Mouse (Mus musculus) ES-Bruce4 (cell line): Measurements from ENCODE around the gene Prkag2. TPM values are rescaled to one million over a fixed set of nuclear protein-coding genes. Genes with fewer than 3 reads are reported as not detected.

Experiments used
- H3K27ac ChIP-seq: 2 replicates; pipeline ENCODE4 v1.5.1; 2012; ENCODE audit warnings: low read length, inconsistent platforms; ENCODE audit not compliant: insufficient read depth
- H3K27me3 ChIP-seq: 2 replicates; pipeline ENCODE4 v1.6.1; 2012; ENCODE audit warnings: mild to moderate bottlenecking, low read length, inconsistent platforms; ENCODE audit not compliant: control insufficient read depth, poor library complexity, insufficient read depth, severe bottlenecking
- H3K36me3 ChIP-seq: 2 replicates; pipeline ENCODE4 v1.6.1; 2012; ENCODE audit warnings: inconsistent platforms, mild to moderate bottlenecking, low read length, moderate library complexity; ENCODE audit not compliant: control insufficient read depth, poor library complexity, insufficient read depth, severe bottlenecking
- H3K4me1 ChIP-seq: one replicate; pipeline ENCODE4 v1.8.1; 2011; ENCODE audit warnings: low read length; ENCODE audit not compliant: control insufficient read depth, insufficient read depth
- H3K4me3 ChIP-seq: 2 replicates; pipeline ENCODE4 v1.5.1; 2011; ENCODE audit warnings: low read depth, mild to moderate bottlenecking, low read length
- H3K9ac ChIP-seq: 2 replicates; pipeline ENCODE4 v1.6.1; 2012; ENCODE audit warnings: low read depth, mild to moderate bottlenecking, inconsistent platforms; ENCODE audit not compliant: poor library complexity, severe bottlenecking
- H3K9me3 ChIP-seq: replicated peaks from 2 replicates; pipeline ENCODE4 v1.6.1; 2012; ENCODE audit warnings: mild to moderate bottlenecking, low read length, inconsistent platforms; ENCODE audit not compliant: control insufficient read depth, poor library complexity, insufficient read depth, severe bottlenecking
- CTCF ChIP-seq: IDR thresholded peaks from one replicate; pipeline ENCODE4 v1.8.1; 2011; ENCODE audit warnings: low read depth, low read length
- EP300 ChIP-seq: IDR thresholded peaks from 2 replicates; pipeline ENCODE4 v1.6.1; 2011; ENCODE audit warnings: low read depth, low read length; ENCODE audit not compliant: insufficient read depth
- POLR2A ChIP-seq: IDR thresholded peaks from one replicate; pipeline ENCODE4 v1.8.1; 2011; ENCODE audit warnings: low read length; ENCODE audit not compliant: insufficient read depth
- polyA plus RNA-seq: library from polyadenylated mRNA; stranded (reverse); fragments of >200 nt; gene quantifications from 2 replicates; pipeline ENCODE4 v1.2.4, GENCODE M21; 2011; ENCODE audit warnings: low read depth; ENCODE audit not compliant: missing spikeins, insufficient read depth, insufficient read length

The Prkag2 gene
- polyA plus RNA-seq, 1 experiment: 22.0 TPM

- TF ChIP-seq CTCF (no peak), POLR2A (no peak), EP300 (no peak)
- peak overlapping the region; percentile 31; the same call in 1 of the 2 replicates for H3K4me3 ChIP-seq
Measured at GRCm38 (mm10) chr5:24892461-24892860, 208.0 kb downstream of the Prkag2 start.

DNA sequence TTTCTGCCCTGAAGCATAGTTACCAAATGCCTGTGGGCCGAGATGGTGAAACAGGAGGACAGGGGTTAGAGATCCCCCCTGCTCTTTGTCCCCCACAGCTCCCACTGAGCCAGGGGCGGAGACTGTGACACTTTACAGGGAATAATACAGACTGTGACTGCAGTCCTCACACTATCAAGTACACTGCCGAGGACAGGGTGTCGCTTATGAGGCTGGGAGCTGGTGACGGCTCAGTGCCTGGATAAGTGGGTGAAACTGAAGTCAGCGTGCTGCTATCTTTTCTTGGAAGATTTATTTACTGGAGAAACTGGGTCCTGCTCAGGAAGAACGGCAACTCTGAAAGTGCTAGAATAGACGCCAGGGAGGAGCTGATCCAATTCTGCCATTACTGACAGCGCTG is 210.6 kb downstream of the Prkag2 start:
- Histone ChIP-seq H3K27me3 (no peaks in the 10 kb centered on the region), H3K9ac (no peak overlapping the region), H3K36me3 (no peaks in the 10 kb centered on the region), H3K4me1 (no peaks in the 10 kb centered on the region), H3K9me3 (no peaks in the 10 kb centered on the region), H3K27ac (no peak overlapping the region), H3K4me3 (no peak overlapping the region)
- no peak for TF ChIP-seq EP300
- no peak for TF ChIP-seq POLR2A
- no peak for TF ChIP-seq CTCF

More at GRCm38 (mm10) chr5:24892461-24892860, 208.0 kb downstream of the Prkag2 start:
- Histone ChIP-seq H3K9ac (peak overlapping the region; percentile 20; the same call in 1 of the 2 replicates), H3K36me3 (no peaks in the 10 kb centered on the region), H3K27ac (no peak overlapping the region), H3K27me3 (no peaks in the 10 kb centered on the region), H3K4me1 (peaks cover 1% of the 10 kb centered on the region), H3K9me3 (no peaks in the 10 kb centered on the region)

DNA sequence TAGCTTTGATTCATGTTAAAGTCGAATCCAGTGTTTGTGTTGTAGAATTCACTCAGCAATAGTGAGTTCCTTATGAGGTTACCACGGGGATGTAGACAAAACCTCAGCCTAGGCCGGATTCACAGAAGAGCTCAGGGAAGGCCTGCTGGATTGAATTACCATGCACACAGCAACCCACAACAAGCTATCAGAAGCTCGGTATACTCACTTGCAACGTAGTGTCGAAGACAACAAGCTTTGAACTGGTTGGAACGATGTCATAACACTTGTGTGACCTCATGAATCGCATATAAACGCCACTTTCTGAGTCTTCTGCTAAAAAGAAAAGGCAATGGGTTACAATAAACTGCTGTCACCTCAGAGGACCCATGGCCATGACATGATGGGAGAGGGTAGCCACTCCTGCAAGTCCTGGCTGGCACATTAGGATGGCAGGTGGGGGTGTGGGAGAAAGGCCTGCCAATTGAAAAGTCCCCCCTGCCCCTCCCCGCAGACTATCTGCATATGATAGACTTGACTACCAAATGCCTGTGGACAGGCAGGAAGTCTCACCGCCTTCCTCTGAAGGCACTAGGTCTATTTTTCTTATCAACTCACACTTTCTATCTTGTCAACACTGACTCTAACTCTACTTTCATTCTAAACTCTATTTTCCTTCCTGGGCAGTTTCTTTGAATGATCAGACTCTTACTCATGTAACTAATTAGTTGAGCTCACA is 211.4 kb downstream of the Prkag2 start:
- Histone ChIP-seq H3K36me3 (no peaks in the 10 kb centered on the region), H3K4me3 (no peak overlapping the region), H3K4me1 (no peaks in the 10 kb centered on the region), H3K9me3 (no peaks in the 10 kb centered on the region), H3K27ac (no peak overlapping the region), H3K27me3 (no peaks in the 10 kb centered on the region), H3K9ac (no peak overlapping the region)
- TF ChIP-seq CTCF (no peak), EP300 (no peak), POLR2A (no peak)

DNA sequence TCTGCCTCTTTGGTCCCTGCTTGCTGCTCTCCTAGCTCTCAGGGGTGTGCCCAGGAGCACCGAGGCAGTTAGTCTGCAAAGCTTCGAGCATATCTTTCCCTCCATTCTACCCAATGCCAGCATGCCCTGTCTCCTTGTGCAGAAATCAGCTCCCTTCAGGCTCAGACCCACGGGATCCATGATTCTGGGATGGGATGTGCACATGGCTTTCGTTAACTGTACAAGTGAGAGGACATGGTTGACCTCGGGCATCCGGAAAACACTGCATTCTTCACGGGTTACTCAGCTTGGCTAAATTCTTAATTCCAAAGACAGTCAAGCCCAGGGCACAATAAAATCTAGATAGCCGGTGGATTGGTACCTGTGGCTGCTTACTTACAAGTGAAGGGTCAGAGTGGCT is 213.2 kb downstream of the Prkag2 start:
- Histone ChIP-seq H3K4me3 (no peak overlapping the region), H3K9me3 (no peaks in the 10 kb centered on the region), H3K27ac (no peak overlapping the region), H3K4me1 (no peaks in the 10 kb centered on the region), H3K9ac (no peak overlapping the region), H3K27me3 (no peaks in the 10 kb centered on the region), H3K36me3 (no peaks in the 10 kb centered on the region)
- no peak for TF ChIP-seq POLR2A
- TF ChIP-seq CTCF: no peak
- no peak for TF ChIP-seq EP300

DNA sequence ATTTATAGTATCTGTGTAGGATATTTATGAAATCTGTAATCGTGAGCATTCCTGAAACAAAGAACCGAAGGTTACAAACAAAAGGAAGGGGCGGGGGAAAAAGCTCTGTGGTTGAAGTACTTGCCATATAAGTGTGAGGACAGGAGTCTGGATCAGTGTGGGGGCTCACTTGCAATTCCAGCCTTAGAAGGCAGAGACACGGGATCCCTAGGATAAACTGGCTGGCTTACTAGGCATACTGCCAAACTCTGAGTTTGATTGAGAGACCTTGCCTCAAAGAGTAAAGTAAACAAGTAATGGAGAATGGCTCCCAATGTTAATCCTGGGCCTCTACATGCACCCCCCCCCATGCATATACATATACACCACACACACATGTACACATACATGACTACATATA is 221.7 kb downstream of the Prkag2 start:
- H3K9ac ChIP-seq: no peak overlapping the region
- TF ChIP-seq EP300 (no peak), POLR2A (no peak), CTCF (no peak)
- H3K4me3 ChIP-seq: no peak overlapping the region
- no peak overlapping the region for H3K27ac ChIP-seq
- H3K36me3 ChIP-seq: no peaks in the 10 kb centered on the region
- no peaks in the 10 kb centered on the region for H3K27me3 ChIP-seq
- no peaks in the 10 kb centered on the region for H3K9me3 ChIP-seq
- no peaks in the 10 kb centered on the region for H3K4me1 ChIP-seq

DNA sequence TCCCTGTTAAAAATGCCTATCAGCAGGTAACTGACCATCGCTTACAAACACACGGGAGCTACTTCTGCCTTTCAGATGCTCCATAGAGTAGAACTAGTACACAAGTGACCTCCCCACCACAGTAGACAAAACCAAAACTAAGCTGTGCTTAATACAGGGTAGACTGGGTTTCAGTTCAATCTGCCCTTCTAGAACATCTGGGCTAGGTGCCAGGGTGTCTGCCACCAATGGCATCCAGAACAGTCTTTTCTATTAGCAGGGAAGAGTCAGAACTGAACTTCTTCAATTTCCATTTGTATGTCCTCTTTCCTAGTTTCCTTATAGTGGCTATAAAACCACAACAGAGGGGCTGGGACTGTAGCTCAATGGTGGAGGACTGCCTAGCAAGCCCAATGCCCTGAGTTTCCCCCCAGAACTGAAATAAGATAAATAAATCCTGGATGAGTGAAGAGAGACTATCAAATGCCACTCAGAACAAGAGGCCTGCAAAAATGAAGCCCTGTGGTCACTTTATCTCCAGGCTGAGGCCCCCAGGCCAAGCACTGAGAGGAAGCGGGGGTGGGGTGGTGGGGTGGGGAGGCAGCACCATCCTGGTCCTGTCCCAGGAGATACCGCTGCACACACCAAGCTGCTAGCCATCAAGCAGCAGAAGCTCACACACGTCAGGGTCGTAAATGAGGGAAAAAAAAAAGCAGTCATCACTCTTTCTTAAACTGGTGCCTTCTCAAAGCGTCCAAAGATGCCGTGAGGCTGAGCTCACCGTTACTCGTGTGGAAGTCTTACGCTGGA is 222.4 kb downstream of the Prkag2 start:
- TF ChIP-seq EP300 (no peak), POLR2A (no peak)
- Histone ChIP-seq H3K27ac (no peak overlapping the region), H3K9me3 (no peaks in the 10 kb centered on the region), H3K4me1 (no peaks in the 10 kb centered on the region), H3K9ac (no peak overlapping the region), H3K27me3 (no peaks in the 10 kb centered on the region), H3K4me3 (no peak overlapping the region), H3K36me3 (no peaks in the 10 kb centered on the region)
